ENCODE assay signal across 18 mouse cellular contexts in the genomic region with DNA sequence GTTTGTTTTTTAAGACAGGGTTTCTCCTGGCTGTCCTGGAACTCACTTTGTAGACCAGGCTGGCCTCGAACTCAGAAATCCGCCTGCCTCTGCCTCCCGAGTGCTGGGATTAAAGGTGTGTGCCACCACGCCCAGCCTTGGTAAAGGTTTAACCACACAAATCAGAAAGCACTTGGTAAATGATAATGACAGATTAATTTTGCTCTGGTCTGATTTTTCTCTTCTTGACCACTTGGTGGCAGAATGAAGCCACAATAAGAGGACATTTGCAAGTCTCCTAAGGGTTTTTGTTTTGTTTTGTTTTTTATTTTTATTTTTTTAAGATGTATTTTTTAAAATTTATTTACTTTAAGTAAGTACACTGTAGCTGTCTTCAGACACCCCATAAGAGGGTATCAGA. TPM values are rescaled to one million over a fixed set of nuclear protein-coding genes. Genes with fewer than 3 reads are reported as not detected.
DNase-seq lines count a peak whose midpoint lies in the region; ATAC-seq and TF ChIP-seq lines count a peak whose summit lies in the region.
"Not testable (repeated sequence)": the region's sequence is repeated elsewhere in the genome, so short reads cannot be mapped to it uniquely, and the experiment has no call there.
"Had no signal": no experiment of that assay in that cellular context is flagged by ENCODE, and none has a peak within 500 bp of the region (broad histone marks: within the 10 kb centered on the region; RNA-seq: fewer than 3 reads in every experiment).

No protein-coding gene starts in this region.

- intact Hi-C loops in left cerebral cortex, adult 2 months (cut with DNase I): loop anchor here (2.0 to 5.0 kb wide), 3 partner anchors 47 to 865 kb away; no protein-coding TSS in a partner anchor

- not testable (repeated sequence) for H3K4me2 ChIP-seq in forebrain, postnatal 0 days (ENCODE audit: low read depth)

- peak in 1 of 3 experiments; percentile 54; a peak in 2 of 6 replicates for TF ChIP-seq CTCF in MEL (IDR thresholded peaks at IDR 0.05 in 2 of 3, conservative IDR thresholded peaks at IDR 0.05 in 1 of 3; ENCODE audit: control insufficient read depth in 1 of 3, insufficient read depth in 1 of 3, low read depth in 2 of 3, low read length in 3 of 3, poor library complexity in 1 of 3, severe bottlenecking in 1 of 3)
- TF ChIP-seq CTCF in forebrain, postnatal 0 days (IDR thresholded peaks at IDR 0.05; ENCODE audit: low read depth): peak; percentile 61
- TF ChIP-seq CTCF in left cerebral cortex, adult 2 months (IDR thresholded peaks at IDR 0.05): peak; percentile 70

- H3K4me1 ChIP-seq in MEL (ENCODE audit: control insufficient read depth in 1 of 2, insufficient read depth in 2 of 2, low read length in 2 of 2); forebrain, postnatal 0 days (ENCODE audit: insufficient read depth): not testable (repeated sequence)

- not testable (repeated sequence) for H3K4me3 ChIP-seq in MEL (ENCODE audit: control insufficient read depth in 1 of 2, insufficient read depth in 1 of 2, low read depth in 2 of 2, low read length in 2 of 2); forebrain, postnatal 0 days (ENCODE audit: low read depth, low read length); left cerebral cortex, adult 2 months

- H3K27ac ChIP-seq in MEL (ENCODE audit: control insufficient read depth, low read depth, low read length); forebrain, postnatal 0 days (ENCODE audit: low read depth, low read length); left cerebral cortex, adult 2 months: not testable (repeated sequence)

- ATAC-seq in forebrain, postnatal 0 days: not testable (repeated sequence)

- TF ChIP-seq EP300 in MEL (IDR thresholded peaks at IDR 0.05; ENCODE audit: low read depth in 1 of 2, low read length in 2 of 2): not testable (repeated sequence)

- not testable (repeated sequence) for TF ChIP-seq POLR2A in MEL (IDR thresholded peaks at IDR 0.05; ENCODE audit: control insufficient read depth in 1 of 2, insufficient read depth in 1 of 2, low read depth in 1 of 2, low read length in 2 of 2, poor library complexity in 1 of 2)

- TF ChIP-seq RAD21 in MEL (IDR thresholded peaks at IDR 0.05; ENCODE audit: low read depth, low read length): peak; percentile 71

- H3K79me2 ChIP-seq in MEL (ENCODE audit: control insufficient read depth, insufficient read depth, low read length, poor library complexity): not testable (repeated sequence)

- peak; percentile 76 for DNase-seq in 416B (ENCODE audit: low read depth)
- peak; percentile 39 for DNase-seq in MEL (ENCODE audit: low read depth, low spot score)
- DNase-seq in brain, adult 2 months (ENCODE audit: low read depth, low spot score): peak; percentile 37
- DNase-seq in forebrain, postnatal 0 days; left cerebral cortex, adult 2 months (ENCODE audit: extremely low spot score in 1 of 2, low spot score in 2 of 2): not testable (repeated sequence)
- peak; percentile 66 for DNase-seq in induced T-regulatory cell, adult 2 months (ENCODE audit: low read depth)
- peak; percentile 20 for DNase-seq in lung, postnatal 36 days
- DNase-seq in retina, postnatal 1 day: peak; percentile 55

- not testable (repeated sequence) for H3K9me3 ChIP-seq in MEL (replicated peaks; ENCODE audit: insufficient read depth, low read length); forebrain, postnatal 0 days (ENCODE audit: low read length)

- not testable (repeated sequence) for H3K9ac ChIP-seq in MEL (ENCODE audit: control insufficient read depth, low read depth, low read length, poor library complexity, severe bottlenecking); forebrain, postnatal 0 days

- not testable (repeated sequence) for H3K27me3 ChIP-seq in MEL (ENCODE audit: control insufficient read depth in 1 of 2, insufficient read depth in 2 of 2, low read length in 2 of 2); forebrain, postnatal 0 days (ENCODE audit: insufficient read depth, low read length)

- H3K36me3 ChIP-seq in MEL (ENCODE audit: control insufficient read depth in 1 of 2, insufficient read depth in 2 of 2, low read length in 2 of 2); forebrain, postnatal 0 days (ENCODE audit: insufficient read depth): not testable (repeated sequence)

- WGBS in forebrain, postnatal 0 days: 45% methylated on average over 4 of the region's 4 CpGs

TF ChIP-seq in MEL, 35 proteins besides CTCF, POLR2A, EP300 and RAD21:
- TF ChIP-seq RCOR1 (IDR thresholded peaks at IDR 0.05; ENCODE audit: low read depth, low read length) (peak; percentile 66), SMC3 (IDR thresholded peaks at IDR 0.05; ENCODE audit: low read depth, low read length) (peak; percentile 54), ZC3H11A (IDR thresholded peaks at IDR 0.05; ENCODE audit: low read depth, low read length) (peak; percentile 57)

RNA-seq across cellular contexts. Expression of gene Eif4a2, which starts 19.5 kb away (rescaled TPM):
- total RNA-seq in MEL (2012; rRNA removed): 252 and 290 TPM in 2 replicates
- polyA plus RNA-seq in MEL (2012; ENCODE audit: insufficient read depth in 1 of 2, insufficient read length in 2 of 2, low read depth in 1 of 2, low replicate concordance in 2 of 2, missing spikeins in 1 of 2): 1,000 to 10,000 TPM in 1 of 2 experiments, 100 to 1,000 TPM in 1; 248 to 2,083 TPM
- total RNA-seq in forebrain, postnatal 0 days (2014; rRNA removed): 948 and 1,017 TPM in 2 replicates
- 311 and 313 TPM in 2 replicates for polyA plus RNA-seq in forebrain, postnatal 0 days (2015; fragmentation: Nextera tagmentation; extraction: Ambion mirVana)
- 100 to 1,000 TPM; 838 to 905 TPM for total RNA-seq in left cerebral cortex, adult 2 months (2021)

RNA-seq across cellular contexts. Expression of gene Kng1, which starts 30.0 kb away (rescaled TPM):
- total RNA-seq in MEL (2012; rRNA removed): not detected in 2 replicates
- not detected for polyA plus RNA-seq in MEL (2012; ENCODE audit: insufficient read depth in 1 of 2, insufficient read length in 2 of 2, low read depth in 1 of 2, low replicate concordance in 2 of 2, missing spikeins in 1 of 2)
- not detected in 2 replicates for total RNA-seq in forebrain, postnatal 0 days (2014; rRNA removed)
- polyA plus RNA-seq in forebrain, postnatal 0 days (2015; fragmentation: Nextera tagmentation; extraction: Ambion mirVana): not detected in 2 replicates
- not detected for total RNA-seq in left cerebral cortex, adult 2 months (2021)
- total RNA-seq: heart, adult 8-10 months had no signal
- polyA plus RNA-seq: embryonic facial prominence, embryonic 12.5 days; hindbrain, embryonic 11.5 days; macrophage had no signal

RNA-seq across cellular contexts. Expression of gene Rfc4, which starts 39.8 kb away (rescaled TPM):
- total RNA-seq in MEL (2012; rRNA removed): 77.9 and 93.2 TPM in 2 replicates
- polyA plus RNA-seq in MEL (2012; ENCODE audit: insufficient read depth in 1 of 2, insufficient read length in 2 of 2, low read depth in 1 of 2, low replicate concordance in 2 of 2, missing spikeins in 1 of 2): 10 to 100 TPM in 1 of 2 experiments, not detected in 1; 52.1 TPM
- total RNA-seq in forebrain, postnatal 0 days (2014; rRNA removed): 19.3 and 20.4 TPM in 2 replicates
- polyA plus RNA-seq in forebrain, postnatal 0 days (2015; fragmentation: Nextera tagmentation; extraction: Ambion mirVana): 32.0 and 42.1 TPM in 2 replicates
- total RNA-seq in left cerebral cortex, adult 2 months (2021): 1 to 10 TPM; 4.1 to 6.6 TPM

RNA-seq across cellular contexts. Expression of gene Kng2, which starts 58.4 kb away (rescaled TPM):
- total RNA-seq in MEL (2012; rRNA removed): not detected in 2 replicates
- not detected for polyA plus RNA-seq in MEL (2012; ENCODE audit: insufficient read depth in 1 of 2, insufficient read length in 2 of 2, low read depth in 1 of 2, low replicate concordance in 2 of 2, missing spikeins in 1 of 2)
- total RNA-seq in forebrain, postnatal 0 days (2014; rRNA removed): not detected in 2 replicates
- not detected in 2 replicates for polyA plus RNA-seq in forebrain, postnatal 0 days (2015; fragmentation: Nextera tagmentation; extraction: Ambion mirVana)
- not detected for total RNA-seq in left cerebral cortex, adult 2 months (2021)
- total RNA-seq: heart, adult 8-10 months had no signal
- polyA plus RNA-seq: embryonic facial prominence, embryonic 12.5 days; hindbrain, embryonic 11.5 days; limb, embryonic 12.5 days; macrophage; midbrain, embryonic 13.5 days; stomach, embryonic 14.5 days had no signal

RNA-seq across cellular contexts. Expression of gene Adipoq, which starts 58.6 kb away (rescaled TPM):
- total RNA-seq in MEL (2012; rRNA removed): not detected in 2 replicates
- polyA plus RNA-seq in MEL (2012; ENCODE audit: insufficient read depth in 1 of 2, insufficient read length in 2 of 2, low read depth in 1 of 2, low replicate concordance in 2 of 2, missing spikeins in 1 of 2): not detected
- total RNA-seq in forebrain, postnatal 0 days (2014; rRNA removed): 0.46 and 0.52 TPM in 2 replicates
- polyA plus RNA-seq in forebrain, postnatal 0 days (2015; fragmentation: Nextera tagmentation; extraction: Ambion mirVana): not detected in 2 replicates
- total RNA-seq in left cerebral cortex, adult 2 months (2021): not detected
- polyA plus RNA-seq: embryonic facial prominence, embryonic 12.5 days; heart, embryonic 16.5 days; hindbrain, embryonic 11.5 days; intestine, embryonic 16.5 days; limb, embryonic 12.5 days; liver, embryonic 16.5 days; macrophage; stomach, embryonic 14.5 days had no signal
